Mouse (Mus musculus) ES-Bruce4 (cell line): ENCODE data around the gene Ipcef1. TPM values are rescaled to one million over a fixed set of nuclear protein-coding genes. Genes with fewer than 3 reads are reported as not detected.
"Not testable (repeated sequence)": the region's sequence is repeated elsewhere in the genome, so short reads cannot be mapped to it uniquely, and the experiment has no call there.

ENCODE experiments used
- H3K27ac ChIP-seq: 2 replicates; pipeline ENCODE4 v1.5.1; 2012; ENCODE audit warnings: low read length, inconsistent platforms; ENCODE audit not compliant: insufficient read depth
- H3K27me3 ChIP-seq: 2 replicates; pipeline ENCODE4 v1.6.1; 2012; ENCODE audit warnings: mild to moderate bottlenecking, low read length, inconsistent platforms; ENCODE audit not compliant: control insufficient read depth, poor library complexity, insufficient read depth, severe bottlenecking
- H3K36me3 ChIP-seq: 2 replicates; pipeline ENCODE4 v1.6.1; 2012; ENCODE audit warnings: inconsistent platforms, mild to moderate bottlenecking, low read length, moderate library complexity; ENCODE audit not compliant: control insufficient read depth, poor library complexity, insufficient read depth, severe bottlenecking
- H3K4me1 ChIP-seq: one replicate; pipeline ENCODE4 v1.8.1; 2011; ENCODE audit warnings: low read length; ENCODE audit not compliant: control insufficient read depth, insufficient read depth
- H3K4me3 ChIP-seq: 2 replicates; pipeline ENCODE4 v1.5.1; 2011; ENCODE audit warnings: low read depth, mild to moderate bottlenecking, low read length
- H3K9ac ChIP-seq: 2 replicates; pipeline ENCODE4 v1.6.1; 2012; ENCODE audit warnings: low read depth, mild to moderate bottlenecking, inconsistent platforms; ENCODE audit not compliant: poor library complexity, severe bottlenecking
- H3K9me3 ChIP-seq: replicated peaks from 2 replicates; pipeline ENCODE4 v1.6.1; 2012; ENCODE audit warnings: mild to moderate bottlenecking, low read length, inconsistent platforms; ENCODE audit not compliant: control insufficient read depth, poor library complexity, insufficient read depth, severe bottlenecking
- CTCF ChIP-seq: IDR thresholded peaks from one replicate; pipeline ENCODE4 v1.8.1; 2011; ENCODE audit warnings: low read depth, low read length
- EP300 ChIP-seq: IDR thresholded peaks from 2 replicates; pipeline ENCODE4 v1.6.1; 2011; ENCODE audit warnings: low read depth, low read length; ENCODE audit not compliant: insufficient read depth
- POLR2A ChIP-seq: IDR thresholded peaks from one replicate; pipeline ENCODE4 v1.8.1; 2011; ENCODE audit warnings: low read length; ENCODE audit not compliant: insufficient read depth
- polyA plus RNA-seq: library from polyadenylated mRNA; stranded (reverse); fragments of >200 nt; gene quantifications from 2 replicates; pipeline ENCODE4 v1.2.4, GENCODE M21; 2011; ENCODE audit warnings: low read depth; ENCODE audit not compliant: missing spikeins, insufficient read depth, insufficient read length

Gene Ipcef1
- polyA plus RNA-seq, 1 experiment = not detected

GRCm38 (mm10) chr10:6900126-6900525 is 152.2 kb downstream of the Ipcef1 start:
- no peak overlapping the region for H3K4me3 ChIP-seq
- TF ChIP-seq CTCF = no peak
- no peak for TF ChIP-seq POLR2A
- H3K27ac ChIP-seq = no peak overlapping the region
- no peaks in the 10 kb centered on the region for H3K36me3 ChIP-seq
- H3K9ac ChIP-seq = no peak overlapping the region
- H3K9me3 ChIP-seq = no peaks in the 10 kb centered on the region
- H3K27me3 ChIP-seq = no peaks in the 10 kb centered on the region
- H3K4me1 ChIP-seq = no peaks in the 10 kb centered on the region

- Histone ChIP-seq H3K4me1 (no peaks in the 10 kb centered on the region), H3K4me3 (no peak overlapping the region), H3K27me3 (no peaks in the 10 kb centered on the region), H3K27ac (no peak overlapping the region), H3K36me3 (no peaks in the 10 kb centered on the region), H3K9ac (no peak overlapping the region), H3K9me3 (no peaks in the 10 kb centered on the region)
- TF ChIP-seq CTCF (no peak), POLR2A (no peak), EP300 (no peak)
Measured at GRCm38 (mm10) chr10:6896659-6897303, 155.5 kb downstream of the Ipcef1 start.

GRCm38 (mm10) chr10:6895796-6896195 is 156.5 kb downstream of the Ipcef1 start:
- H3K4me3 ChIP-seq = no peak overlapping the region
- H3K27me3 ChIP-seq = no peaks in the 10 kb centered on the region
- H3K27ac ChIP-seq = no peak overlapping the region
- no peaks in the 10 kb centered on the region for H3K4me1 ChIP-seq
- H3K9ac ChIP-seq = no peak overlapping the region
- TF ChIP-seq POLR2A (no peak), EP300 (no peak), CTCF (no peak)
- no peaks in the 10 kb centered on the region for H3K9me3 ChIP-seq
- H3K36me3 ChIP-seq = no peaks in the 10 kb centered on the region

DNA sequence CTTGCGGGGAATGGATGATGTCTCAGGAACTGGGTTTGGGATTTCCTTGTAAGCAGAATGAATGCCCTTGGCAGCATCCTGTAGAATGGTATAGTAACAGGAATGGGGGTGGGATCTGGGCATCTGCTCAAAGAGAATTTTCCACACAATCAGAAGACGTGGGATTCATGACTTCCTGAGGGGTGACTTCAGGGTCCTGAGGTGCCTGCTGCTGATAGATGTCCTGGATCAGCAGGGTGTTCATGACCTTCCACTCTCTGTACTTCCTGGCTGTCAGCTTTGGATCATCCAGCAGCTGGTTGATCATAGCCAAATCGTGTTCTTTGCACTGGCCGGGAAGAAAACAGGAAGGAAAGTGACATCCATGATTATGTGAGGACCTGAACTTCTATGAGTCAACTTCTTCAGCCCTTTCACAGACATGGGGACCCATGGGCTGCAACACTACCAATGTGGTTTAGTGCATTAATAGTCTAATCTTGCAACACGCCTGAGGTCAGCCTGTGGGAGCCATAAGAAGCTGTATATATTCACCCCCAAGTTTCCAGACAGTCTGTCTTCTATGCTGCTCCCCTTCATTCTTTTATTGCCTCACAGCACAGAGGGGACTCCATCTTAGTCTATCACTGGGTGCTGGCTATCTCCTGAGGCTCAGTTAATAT is 161.8 kb downstream of the Ipcef1 start:
- Histone ChIP-seq H3K27me3 (no peaks in the 10 kb centered on the region), H3K27ac (no peak overlapping the region), H3K4me1 (no peaks in the 10 kb centered on the region), H3K4me3 (no peak overlapping the region), H3K9ac (no peak overlapping the region), H3K9me3 (no peaks in the 10 kb centered on the region), H3K36me3 (no peaks in the 10 kb centered on the region)
- TF ChIP-seq CTCF = no peak
- TF ChIP-seq POLR2A = no peak
- TF ChIP-seq EP300 = no peak

- H3K4me1 ChIP-seq = no peaks in the 10 kb centered on the region
- TF ChIP-seq EP300 (no peak), POLR2A (no peak), CTCF (no peak)
- H3K9me3 ChIP-seq = no peaks in the 10 kb centered on the region
- H3K27ac ChIP-seq = no peak overlapping the region
- no peaks in the 10 kb centered on the region for H3K27me3 ChIP-seq
- H3K36me3 ChIP-seq = no peaks in the 10 kb centered on the region
- no peak overlapping the region for H3K4me3 ChIP-seq
- no peak overlapping the region for H3K9ac ChIP-seq
Measured at GRCm38 (mm10) chr10:6889640-6890245, 162.5 kb downstream of the Ipcef1 start.

DNA sequence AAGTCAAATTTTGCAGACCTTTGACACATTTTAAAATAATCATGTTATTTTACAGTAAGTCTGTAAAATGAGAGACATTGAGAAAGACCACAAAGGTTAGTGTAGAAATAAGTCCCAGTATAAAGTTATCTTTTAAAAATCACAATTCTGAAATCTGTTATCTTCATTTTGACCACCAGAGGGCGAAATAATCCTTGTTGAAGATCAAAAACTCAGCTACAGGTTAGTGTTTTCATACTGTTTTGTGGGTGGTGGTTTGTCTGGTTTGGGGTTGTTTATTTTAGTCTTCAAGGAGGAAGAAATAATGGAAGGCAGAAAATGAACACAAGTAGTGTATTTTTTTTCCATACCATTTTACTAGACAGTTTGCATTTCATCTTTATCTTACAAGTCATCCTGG is 166.8 kb downstream of the Ipcef1 start:
- H3K4me3 ChIP-seq = no peak overlapping the region
- H3K36me3 ChIP-seq = no peaks in the 10 kb centered on the region
- H3K4me1 ChIP-seq = no peaks in the 10 kb centered on the region
- H3K27ac ChIP-seq = no peak overlapping the region
- no peak overlapping the region for H3K9ac ChIP-seq
- H3K9me3 ChIP-seq = peaks cover 6% of the 10 kb centered on the region
- H3K27me3 ChIP-seq = no peaks in the 10 kb centered on the region
- no peak for TF ChIP-seq EP300
- TF ChIP-seq POLR2A = no peak
- TF ChIP-seq CTCF = no peak

DNA sequence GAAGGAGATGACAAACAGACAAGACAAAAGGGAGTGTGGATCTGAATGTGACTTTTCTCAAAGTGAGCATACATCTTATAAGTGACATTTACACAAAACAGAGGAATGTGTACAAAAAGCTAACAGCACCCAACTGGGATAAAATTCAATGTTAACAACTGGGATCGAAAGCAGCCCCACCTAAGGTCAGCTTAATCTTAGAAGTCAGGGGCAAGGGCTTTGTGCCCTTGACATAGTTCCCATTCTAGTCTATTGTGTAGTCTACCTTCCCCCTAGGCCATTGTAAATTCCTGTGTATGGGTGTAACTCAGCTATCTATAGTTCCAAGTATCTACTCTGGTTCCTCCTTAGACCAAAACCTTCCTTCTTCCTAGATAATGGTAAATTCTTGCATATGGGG is 170.2 kb downstream of the Ipcef1 start:
- not testable (repeated sequence) for H3K36me3 ChIP-seq, H3K9me3 ChIP-seq, H3K27me3 ChIP-seq

More for the DNA sequence above, 170.2 kb downstream of the Ipcef1 start:
- not testable (repeated sequence) for H3K27ac ChIP-seq, H3K9ac ChIP-seq, H3K4me3 ChIP-seq, H3K4me1 ChIP-seq
